Mouse (Mus musculus) kidney, postnatal 4 days (tissue): ENCODE data around the gene Reep1.

ENCODE experiments used
- DNase-seq, 2 experiments: peaks; one replicate each; pipeline ENCODE4 v3.0.0; 2021; ENCODE audit warnings: mixed read lengths in 2 of 2

Reep1 gene

GRCm38 (mm10) chr6:71738611-71739010 lies 31.2 kb downstream of the Reep1 start:
- DNase-seq = peak in 1 of 2 experiments; percentile 9

DNA sequence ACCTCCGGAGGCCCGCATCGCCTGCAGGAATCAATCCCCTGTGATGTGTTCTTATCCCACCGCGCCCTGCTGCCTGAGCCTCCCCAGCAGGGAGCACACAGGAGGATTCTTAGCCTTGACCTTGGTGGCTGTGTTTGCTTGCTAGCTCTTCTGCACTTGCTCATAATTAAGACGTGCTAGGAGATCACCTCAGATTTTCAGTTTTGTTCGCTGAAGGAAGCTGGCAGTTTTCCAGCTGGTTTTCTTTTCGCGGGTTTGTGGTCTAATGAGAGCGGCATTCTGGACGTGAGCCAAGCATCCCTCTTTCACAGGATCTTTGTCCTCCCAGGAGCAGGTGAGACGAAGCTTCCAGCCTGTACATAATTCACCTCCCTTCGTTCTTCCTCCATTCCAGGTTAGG lies 33.6 kb downstream of the Reep1 start:
- peak; percentile 21 to 46 for DNase-seq

DNA sequence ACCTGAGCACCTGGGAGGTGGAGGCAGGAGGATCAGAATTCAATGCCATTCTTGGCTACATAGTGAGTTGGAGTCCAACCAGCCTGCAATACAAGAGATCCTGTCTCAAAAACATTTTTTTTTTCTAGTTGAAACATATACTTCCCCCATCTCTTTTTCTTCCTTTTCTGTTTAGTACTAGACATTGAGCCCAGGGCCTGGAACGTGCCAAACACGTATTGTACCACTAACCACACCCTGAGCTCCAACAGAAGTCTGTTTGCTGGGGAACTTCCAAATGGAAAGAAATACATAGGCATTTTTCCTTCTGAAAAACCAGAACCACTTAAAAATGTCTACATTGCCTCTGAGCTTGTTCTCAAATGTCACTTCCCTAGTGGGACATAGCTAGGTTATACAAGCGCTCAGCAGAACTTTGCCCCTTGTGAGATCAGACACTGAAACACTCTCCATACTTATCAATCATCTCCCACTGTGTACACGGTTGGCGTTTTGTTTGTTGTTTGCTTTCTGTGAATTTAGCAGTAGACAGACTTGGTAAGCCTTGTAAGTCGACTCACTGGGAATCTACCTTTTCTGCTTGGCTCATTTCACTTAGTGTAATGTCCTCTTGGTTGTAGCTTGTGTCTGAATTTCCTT lies 34.8 kb downstream of the Reep1 start:
- no peak for DNase-seq

DNA sequence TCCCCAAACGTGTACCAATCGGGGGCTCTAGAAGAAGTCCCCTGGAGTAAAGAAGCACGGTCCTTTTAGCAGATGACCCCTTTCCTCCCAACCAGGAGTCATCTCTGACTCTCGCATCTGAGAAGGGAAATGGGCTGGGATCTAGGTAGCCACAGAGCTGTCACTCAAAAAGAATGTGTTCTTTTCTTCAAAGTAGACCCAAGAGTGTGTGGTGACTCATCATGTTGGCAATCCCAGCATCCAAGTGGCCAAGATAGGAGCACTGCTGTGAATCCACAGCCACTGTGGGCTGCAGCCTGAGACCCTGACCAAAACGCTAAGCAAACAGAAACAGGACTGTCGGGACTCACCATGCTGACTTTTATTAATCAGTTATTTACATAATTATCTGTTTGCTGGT lies 37.6 kb downstream of the Reep1 start:
- no peak for DNase-seq

- no peak for DNase-seq
These were observed 38.3 kb downstream of the Reep1 start for GRCm38 (mm10) chr6:71745482-71746234.

DNA sequence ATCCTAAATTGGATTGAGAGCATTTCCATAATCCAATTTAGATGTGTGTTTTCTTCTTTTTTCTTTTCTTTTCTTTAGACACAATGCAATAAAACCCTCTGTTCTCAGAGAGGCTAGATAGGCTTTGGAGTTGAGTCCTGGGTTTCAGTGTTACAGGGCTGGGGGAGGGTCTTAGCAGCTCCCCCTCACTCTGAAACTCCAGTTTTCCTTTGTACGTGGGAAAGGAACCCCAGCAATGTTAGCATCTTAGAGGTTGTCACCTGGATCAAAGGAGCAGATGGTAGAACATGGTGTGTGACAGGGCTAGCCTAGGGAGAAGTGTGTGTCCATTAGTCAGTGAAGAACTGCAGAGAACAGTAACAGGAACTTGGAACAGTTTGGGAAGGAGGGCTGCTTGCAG lies 38.9 kb downstream of the Reep1 start:
- no peak for DNase-seq

GRCm38 (mm10) chr6:71746846-71747245 lies 39.5 kb downstream of the Reep1 start:
- DNase-seq = no peak

GRCm38 (mm10) chr6:71751602-71752001 lies 44.2 kb downstream of the Reep1 start:
- no peak for DNase-seq

DNA sequence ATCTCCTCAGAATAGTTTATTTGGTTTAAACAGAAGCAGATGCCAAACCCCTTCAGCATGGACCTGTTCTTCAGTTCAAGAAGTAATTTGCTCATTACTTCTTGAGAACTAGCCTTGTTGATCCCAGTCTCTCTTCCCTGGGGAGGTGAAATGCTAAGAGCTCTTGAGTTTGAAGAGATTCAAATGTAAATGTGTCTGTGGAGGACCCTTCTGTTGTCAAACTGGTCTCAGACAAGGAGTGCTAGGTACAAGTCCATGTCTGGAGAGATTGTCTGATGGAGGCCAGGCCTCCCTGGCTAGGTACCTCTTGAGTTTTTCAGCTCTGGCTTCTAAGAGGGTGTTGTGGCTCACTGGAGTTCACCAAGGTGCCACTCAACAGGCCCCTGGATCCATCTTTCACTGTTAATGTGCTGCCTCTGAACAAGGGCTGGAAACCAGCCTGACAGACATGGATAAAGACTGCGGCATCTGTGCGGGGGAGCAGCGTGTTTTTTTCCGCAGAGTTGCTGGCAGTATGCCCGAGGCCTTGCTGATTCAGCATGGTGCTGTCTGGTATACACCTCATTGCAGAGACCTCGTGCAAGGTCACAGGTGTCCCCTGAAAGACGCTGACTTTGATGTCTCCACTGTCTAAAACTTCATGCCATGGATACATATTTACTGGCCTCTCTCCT lies 45.6 kb downstream of the Reep1 start:
- DNase-seq = peak; percentile 36 to 45

GRCm38 (mm10) chr6:71757039-71757894 lies 49.9 kb downstream of the Reep1 start:
- DNase-seq = peak; percentile 45 to 65

- no peak for DNase-seq
These were observed 51.4 kb downstream of the Reep1 start for GRCm38 (mm10) chr6:71758780-71759179.

- no peak for DNase-seq
These were observed 52.7 kb downstream of the Reep1 start for GRCm38 (mm10) chr6:71760073-71760472.

DNA sequence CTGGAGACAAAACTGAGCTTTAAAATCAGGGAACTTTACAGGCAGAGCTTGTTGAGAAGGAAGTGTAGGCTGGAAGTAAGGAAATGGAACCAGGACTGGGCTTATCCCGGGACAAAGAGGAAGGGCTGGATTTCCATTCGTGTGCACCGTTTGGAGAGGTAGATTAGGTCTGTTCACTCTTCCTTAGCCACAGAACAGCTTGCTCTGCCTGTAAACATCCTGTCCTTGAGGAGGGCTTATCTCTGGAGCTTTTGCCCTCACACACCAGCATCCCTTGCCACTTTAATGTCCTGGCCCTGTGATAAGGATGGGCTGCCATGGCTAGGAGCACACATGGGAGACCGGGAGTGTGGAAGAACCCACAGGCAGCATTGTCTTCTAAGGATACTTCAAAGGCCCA lies 60.4 kb downstream of the Reep1 start:
- no peak for DNase-seq

GRCm38 (mm10) chr6:71769901-71770690 lies 62.7 kb downstream of the Reep1 start:
- DNase-seq = no peak

DNA sequence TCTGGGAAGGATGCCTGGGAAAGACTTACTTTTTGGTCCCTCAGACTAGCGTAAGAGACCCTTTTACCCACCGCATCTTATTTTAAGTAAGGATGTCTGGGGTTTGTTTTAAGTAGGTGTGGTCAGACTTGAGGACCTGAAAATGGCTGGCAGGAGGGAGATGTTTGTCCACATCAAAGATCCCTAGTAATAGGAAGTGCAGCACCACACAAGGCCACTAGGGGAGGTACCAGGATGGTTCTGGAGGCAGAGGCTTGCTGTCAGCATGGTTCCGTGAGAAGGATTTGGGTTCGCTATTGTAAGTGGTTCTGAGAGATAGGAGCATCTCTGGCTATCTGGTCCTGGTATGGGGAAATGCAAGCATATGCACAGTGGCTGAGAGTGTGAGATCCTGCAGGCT lies 63.5 kb downstream of the Reep1 start:
- no peak for DNase-seq

DNA sequence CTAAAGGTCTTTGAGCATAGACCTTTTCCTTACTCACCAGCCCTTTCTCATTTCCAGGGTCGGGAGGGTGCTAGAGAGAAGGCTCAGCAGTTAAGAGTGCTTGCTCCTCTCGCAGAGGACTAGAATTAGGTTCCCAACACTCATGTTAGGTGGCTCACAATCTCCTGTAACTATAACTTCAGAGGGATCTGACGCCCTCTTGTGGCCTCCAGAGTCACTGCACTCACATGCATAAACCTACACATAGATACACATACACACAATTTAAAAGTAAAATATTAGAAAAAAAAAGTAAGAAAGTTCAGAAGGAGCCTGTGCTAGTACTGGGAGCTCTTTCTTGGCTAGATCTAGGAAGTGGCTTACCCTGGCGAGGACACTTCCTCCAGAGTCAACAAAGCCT lies 63.9 kb downstream of the Reep1 start:
- no peak for DNase-seq

GRCm38 (mm10) chr6:71772156-71772555 lies 64.8 kb downstream of the Reep1 start:
- no peak for DNase-seq

DNA sequence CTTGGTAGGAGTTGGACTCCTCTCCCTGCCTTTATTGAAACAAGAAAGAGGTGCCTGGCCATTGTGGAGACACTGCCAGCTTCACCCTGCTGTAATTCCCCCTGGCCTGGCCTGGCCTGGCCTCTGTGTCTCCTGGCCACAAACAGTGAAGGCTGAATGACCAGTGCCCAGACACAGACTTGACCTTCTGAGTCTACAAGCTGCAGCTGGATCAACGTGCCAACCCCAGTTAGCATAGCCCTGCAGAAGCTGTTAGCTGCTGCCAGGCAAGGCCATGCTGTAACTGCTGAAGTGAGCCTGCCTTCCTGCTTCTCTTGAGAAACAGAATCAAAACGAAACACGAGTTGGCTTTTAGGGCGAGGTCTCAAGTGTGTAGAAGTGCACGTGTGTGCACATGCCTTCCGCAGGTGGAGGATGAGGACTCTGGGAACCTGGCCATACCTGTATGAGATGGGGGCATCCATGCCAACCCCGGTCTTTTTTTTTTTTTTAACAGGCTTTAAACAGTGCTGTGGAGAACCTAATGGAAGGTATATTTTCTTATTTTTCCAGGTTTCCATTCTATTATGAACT lies 65.4 kb downstream of the Reep1 start:
- DNase-seq = no peak

DNA sequence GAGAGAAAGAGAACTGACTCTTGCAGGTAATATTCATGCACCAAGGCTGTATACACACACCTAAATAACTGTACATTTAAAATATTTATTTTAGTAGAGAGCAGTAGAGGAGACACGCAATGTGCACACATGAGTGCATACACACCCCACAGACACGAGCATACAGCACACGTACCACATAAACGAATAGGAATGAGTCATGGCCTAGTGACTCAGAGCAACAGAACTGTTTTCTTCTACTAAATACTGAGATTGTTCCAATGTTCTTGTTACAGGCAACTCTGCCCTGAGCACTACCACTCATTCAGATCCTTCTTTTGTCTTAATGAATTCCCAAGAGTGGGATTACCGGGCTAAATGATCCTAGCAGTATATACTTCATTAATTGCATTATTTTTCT lies 70.7 kb downstream of the Reep1 start:
- no peak for DNase-seq

DNA sequence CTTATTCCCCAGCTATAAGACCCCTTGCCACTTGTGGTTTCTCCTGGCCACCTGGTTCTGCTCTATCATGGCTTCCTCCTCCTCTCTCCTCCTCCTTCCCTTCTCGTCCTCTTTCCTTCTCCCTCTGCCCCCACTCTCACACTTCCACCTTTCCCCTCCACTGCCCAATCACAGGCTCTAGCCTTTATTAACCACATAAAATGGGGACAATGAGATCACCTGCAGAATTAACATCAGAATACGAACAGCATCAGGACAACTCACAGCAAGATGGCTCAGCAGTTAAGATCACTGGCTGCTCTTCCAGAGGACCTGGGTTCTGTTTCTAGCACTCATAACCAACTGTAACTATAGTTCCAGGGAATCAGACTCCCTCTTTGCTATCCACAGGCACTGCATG lies 72.5 kb downstream of the Reep1 start:
- DNase-seq = no peak

- no peak for DNase-seq
These were observed 73.1 kb downstream of the Reep1 start for GRCm38 (mm10) chr6:71780431-71780830.

DNA sequence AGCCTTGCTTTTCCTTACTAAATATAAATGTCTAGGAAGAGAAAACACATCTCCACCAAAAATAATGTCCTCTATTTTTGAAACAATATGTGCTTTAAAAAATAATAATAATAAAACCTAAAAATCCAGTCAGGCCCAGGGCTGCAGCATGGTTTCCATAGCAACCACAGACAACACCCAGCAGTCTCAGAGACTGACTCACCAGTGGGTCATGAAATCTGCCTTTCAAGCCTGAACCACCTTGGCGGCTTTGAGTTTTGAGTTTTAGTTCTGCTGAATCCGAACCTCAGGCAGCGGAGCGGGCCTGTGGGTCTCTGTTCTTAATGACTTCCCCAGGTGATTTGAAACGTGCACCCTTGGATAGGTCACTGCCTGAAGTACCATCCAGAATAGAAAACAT lies 75.8 kb downstream of the Reep1 start:
- no peak for DNase-seq
